Mouse (Mus musculus) heart, adult 18-20 months (tissue): Measurements from ENCODE around the gene Pbx1. TPM values are rescaled to one million over a fixed set of nuclear protein-coding genes. Genes with fewer than 3 reads are reported as not detected.

Source experiments
- DNase-seq, 2 experiments: peaks; one replicate each; pipeline ENCODE4 v3.0.0; 2021 to 2022; ENCODE audit warnings: mixed read lengths in 1 of 2
- total RNA-seq, 2 experiments: library from RNA; stranded (reverse); gene quantifications; 2 replicates each; pipeline ENCODE4 v1.2.3; 2021

The Pbx1 gene
- total RNA-seq, 2 experiments from 2014 or later: 49.2 to 51.9 TPM

- DNase-seq: no peak
Observed at GRCm38 (mm10) chr1:168268224-168268623, 163.8 kb downstream of the Pbx1 start.

DNA sequence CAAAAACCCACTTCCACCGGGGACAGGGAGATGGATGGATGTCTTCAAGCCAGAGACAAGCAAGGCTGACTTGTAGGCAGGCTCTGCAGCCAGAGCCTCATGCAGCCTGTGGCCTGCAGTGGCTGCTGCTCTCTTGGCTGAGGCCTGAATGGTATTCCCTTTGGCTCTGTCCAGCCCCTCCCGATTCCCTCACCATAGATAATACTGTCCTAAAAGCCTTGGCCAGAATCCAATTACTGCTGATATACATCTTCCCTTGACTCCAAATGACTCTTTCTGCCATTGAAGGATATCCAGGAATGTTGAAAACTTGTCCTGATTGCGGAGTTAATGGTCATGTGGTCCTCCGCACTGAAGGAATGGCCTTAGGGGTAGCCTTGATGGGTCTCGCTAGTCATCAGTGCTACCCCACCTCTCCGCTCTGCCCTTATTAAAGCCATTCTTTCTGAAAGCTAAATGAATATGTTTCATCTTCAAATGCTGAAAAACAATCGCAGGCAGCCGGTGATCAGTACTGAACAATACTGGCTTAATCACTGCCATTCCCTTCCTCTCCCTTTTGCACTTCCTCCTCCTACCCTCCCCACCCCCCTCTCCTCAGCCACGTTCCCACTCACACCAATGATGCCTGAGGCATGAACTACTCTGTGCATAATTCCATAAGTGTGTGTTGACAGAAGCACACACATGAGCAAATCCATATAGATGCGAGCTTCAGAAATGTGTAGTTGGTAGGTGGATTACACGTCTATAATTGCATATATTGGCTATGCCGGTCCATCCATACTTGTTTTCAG, 166.3 kb downstream of the Pbx1 start:
- DNase-seq: no peak

DNA sequence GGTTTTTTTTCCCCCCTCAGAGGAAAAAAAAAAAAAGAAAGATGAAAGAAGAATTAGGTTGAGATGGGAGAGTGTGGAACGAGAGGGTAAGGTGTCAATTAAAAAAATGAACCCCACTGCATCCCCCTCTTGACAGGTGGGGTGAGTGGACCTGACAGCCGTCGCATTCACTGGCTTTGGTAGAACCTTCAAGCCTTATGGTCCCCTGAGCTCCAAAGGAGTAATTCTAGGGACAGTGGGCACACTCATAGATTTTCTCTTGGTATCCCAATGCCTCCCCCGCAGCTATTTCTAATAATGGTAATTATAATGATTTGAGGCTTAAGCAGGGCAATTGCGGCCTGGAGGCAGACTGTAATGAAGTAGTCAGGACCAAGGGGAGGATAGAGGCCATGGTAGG, 167.0 kb downstream of the Pbx1 start:
- DNase-seq: no peak

DNA sequence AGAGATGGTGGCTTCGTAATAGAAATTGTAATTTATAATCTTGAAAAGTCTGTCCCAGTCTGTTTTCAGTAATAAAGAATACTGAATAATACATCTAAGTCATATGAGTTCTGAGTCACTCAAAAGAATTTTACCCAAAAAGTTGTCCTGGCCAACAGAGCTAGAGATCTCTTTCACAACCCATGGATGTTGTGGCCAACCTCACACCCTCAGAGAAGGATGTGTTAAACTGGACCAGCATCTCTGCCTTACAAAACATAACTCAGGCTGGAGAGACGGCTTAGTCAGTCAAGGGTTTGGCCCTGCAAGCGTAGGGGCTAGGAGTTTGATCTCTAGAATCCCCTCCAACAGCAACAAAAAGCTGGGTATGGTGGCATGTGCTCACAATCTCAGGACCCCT, 171.7 kb downstream of the Pbx1 start:
- DNase-seq: peak in 1 of 2 experiments; percentile 52

DNA sequence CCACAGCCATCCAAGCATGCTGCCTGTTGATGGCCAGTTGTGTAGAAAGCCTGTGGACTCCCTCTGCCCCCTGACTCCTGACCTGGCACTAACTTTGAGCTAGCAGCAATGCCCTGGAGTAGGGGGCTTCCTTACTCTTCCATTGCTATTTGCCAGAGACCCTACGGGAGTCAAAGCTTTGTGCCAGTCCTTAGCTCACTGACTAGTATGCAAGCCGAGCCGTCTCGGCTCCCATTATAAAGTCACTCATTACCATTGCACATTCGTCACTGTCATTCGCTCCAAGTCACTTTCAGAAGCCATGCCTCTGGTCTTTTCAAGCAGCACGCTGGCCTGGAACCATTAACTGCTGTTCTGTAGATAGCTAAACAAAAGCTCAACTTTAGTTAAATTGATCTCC, 173.2 kb downstream of the Pbx1 start:
- DNase-seq: no peak

- no peak for DNase-seq
Observed at GRCm38 (mm10) chr1:168255347-168255908, 176.6 kb downstream of the Pbx1 start.

GRCm38 (mm10) chr1:168246968-168247724, 184.9 kb downstream of the Pbx1 start:
- DNase-seq: peak; percentile 44 to 49

DNA sequence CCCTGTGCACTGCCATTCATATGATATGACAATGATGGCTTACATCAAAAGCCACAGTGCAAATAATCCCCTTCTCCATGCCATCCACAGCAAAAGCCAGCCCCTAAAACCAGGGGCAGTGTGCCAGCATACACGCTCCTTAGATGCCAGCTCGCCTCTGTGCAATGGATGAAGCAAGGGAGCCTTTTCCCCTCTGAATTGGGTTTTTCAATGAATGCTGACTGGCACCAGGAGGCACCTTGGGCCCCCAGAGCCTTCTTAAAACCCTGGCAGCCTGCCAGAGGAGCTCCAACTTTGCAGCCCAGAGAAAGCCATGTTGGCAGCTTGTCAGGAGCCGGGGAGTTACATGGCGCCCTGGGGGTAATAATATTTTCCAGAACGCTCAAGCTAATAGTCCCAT, 186.5 kb downstream of the Pbx1 start:
- peak in 1 of 2 experiments; percentile 22 for DNase-seq

DNA sequence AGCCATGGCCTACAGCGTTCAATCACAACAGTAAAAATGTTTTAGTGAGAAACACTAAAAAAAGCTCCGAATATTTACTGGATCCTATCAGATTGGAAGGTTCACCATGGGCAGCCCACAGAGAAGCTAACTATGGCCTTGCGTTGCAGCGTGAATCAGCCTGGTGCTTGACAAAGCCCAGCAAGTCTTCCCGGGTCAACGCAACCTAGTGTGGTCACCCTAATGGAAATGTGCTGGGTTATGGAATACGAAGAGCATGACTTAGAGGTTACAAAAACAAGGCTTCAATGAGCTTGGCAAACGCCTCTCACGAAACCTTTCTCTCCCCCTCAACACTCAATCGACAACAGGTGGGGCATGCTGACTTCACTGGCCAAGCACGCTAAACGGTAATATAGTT, 188.3 kb downstream of the Pbx1 start:
- no peak for DNase-seq

- no peak for DNase-seq
Observed at GRCm38 (mm10) chr1:168243068-168243467, 189.0 kb downstream of the Pbx1 start.

GRCm38 (mm10) chr1:168241316-168241715, 190.8 kb downstream of the Pbx1 start:
- no peak for DNase-seq

GRCm38 (mm10) chr1:168240846-168241245, 191.2 kb downstream of the Pbx1 start:
- DNase-seq: no peak

GRCm38 (mm10) chr1:168240386-168240785, 191.7 kb downstream of the Pbx1 start:
- DNase-seq: no peak

GRCm38 (mm10) chr1:168236101-168236500, 196.0 kb downstream of the Pbx1 start:
- DNase-seq: no peak

DNA sequence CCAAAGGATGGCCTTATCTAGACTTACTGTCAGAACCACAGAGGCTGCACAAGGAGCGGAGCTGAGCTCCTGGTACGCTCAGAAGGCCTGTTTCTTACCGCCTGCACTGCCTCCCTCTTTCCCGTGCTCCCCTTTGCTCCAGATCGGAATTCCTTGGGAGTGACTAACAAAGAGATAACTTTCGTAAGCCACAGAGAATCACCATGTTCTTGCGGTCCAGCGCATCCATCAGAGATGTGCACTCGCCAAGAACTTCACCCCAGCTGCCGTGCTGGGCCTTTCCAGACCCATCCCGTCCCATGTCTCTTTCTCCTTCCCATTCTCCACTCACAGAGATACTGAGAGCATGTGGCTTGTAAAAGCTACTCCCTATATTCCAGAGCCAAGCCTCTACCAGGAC, 197.7 kb downstream of the Pbx1 start:
- peak; percentile 47 to 67 for DNase-seq

DNA sequence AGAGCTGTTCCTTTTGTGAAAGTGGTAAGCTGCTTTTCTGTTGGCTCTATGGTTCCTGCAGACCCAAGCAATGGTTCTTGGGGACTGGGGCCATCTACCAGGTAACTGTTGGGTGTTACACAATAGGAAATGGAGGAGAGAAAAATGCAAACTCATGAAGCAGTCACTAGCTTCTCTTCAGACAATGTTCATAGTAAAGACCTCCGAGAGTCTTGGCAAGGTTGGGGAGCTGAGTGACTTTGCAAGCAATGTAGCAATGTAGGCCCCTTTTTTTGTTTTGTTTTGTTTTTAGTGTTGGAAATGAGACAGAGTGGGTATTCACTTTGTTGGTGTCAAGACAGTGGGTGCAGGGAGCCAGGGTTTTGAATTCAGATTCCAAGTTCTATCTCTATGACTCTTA, 198.9 kb downstream of the Pbx1 start:
- DNase-seq: no peak

DNA sequence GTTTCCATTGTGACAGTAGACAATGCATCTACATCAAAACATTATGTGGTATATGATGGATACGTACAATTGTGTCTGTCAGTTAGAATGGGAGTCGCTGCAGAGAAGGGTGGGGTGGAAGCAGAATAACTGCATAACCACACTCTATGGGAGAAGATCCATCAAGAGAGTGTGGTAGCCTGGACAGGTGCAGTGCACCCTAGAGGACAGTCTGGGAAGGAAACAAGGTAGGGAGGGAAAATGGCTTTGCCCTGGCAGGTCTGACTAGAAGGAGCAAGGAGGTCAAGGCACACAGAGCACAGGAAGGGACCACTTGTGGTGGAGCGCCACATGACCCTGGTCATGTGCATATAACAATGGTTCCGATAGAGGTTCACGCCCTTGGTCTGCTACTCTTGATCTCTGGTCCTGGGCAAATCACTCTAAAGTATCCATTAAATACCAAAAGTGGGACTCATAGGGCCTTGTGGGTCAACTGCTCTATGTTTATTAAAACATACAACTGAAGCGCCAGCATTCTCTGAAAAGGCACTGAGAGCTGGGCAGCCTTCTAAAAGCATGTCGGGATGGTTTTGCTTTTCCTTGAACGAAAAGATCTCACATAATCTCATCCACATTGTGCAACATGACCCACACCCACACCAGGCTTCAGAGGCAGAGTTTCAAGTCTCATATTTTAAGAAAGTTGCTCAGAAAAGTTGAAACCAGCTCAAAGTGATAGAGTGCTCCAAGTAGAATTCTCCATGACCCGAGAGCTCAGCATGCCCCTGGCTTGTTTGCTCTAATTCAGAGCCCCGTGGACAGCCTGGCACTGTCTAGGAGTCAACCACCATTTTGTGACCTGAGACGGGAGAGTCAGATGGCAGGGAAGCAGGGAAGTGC, 200.3 kb downstream of the Pbx1 start:
- peak; percentile 44 to 45 for DNase-seq

- no peak for DNase-seq
Observed at GRCm38 (mm10) chr1:168230858-168231257, 201.2 kb downstream of the Pbx1 start.

GRCm38 (mm10) chr1:168230134-168230533, 201.9 kb downstream of the Pbx1 start:
- DNase-seq: no peak

DNA sequence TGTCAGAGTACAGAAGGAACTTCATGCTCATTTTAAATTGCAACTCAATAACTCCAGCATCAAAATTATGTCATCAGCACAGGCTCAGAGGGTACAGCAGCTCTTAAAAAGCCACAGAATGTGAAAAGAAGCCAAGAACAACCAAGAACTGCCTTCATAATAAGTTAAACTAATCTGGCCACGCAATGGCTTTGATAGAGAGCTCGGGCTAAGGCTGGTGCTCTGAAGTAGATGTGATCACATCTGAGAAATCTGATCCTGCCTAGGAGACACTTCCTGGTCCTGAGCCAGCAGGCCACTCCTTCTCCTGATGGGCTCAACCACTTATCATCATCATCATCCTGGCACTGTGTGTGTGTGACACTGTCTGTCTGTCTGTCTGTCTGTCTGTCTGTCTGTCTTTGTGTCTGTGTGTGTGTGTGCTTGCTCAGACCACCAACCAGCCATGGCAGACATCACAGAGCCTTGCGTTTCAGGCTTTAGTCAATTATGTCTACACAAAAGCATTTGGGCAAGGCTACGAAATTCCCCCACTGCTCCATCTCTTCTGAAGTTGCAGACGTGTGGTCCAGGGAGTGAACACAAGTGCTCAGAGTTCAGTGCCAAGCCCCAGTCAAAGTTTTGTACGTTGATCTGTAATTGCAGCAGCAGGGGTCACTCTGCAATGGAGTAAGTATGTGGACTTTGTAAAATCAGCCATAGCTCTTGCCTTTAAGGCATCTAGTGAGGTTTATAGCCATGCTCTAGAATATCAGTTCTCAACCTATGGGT, 203.1 kb downstream of the Pbx1 start:
- no peak for DNase-seq

GRCm38 (mm10) chr1:168226150-168226549, 205.9 kb downstream of the Pbx1 start:
- DNase-seq: no peak
